Mouse (Mus musculus) telencephalon, adult 2 months (tissue): ENCODE data around the gene Pcsk6.
A peak's percentile ranks its signal among the peaks of the same experiment; 100 is the strongest.
"Not testable (repeated sequence)": the region's sequence is repeated elsewhere in the genome, so short reads cannot be mapped to it uniquely, and the experiment has no call there.

ENCODE experiments used
- DNase-seq: peaks from one replicate; pipeline ENCODE4 v3.0.0-alpha.2; 2011; ENCODE audit warnings: low read depth, low spot score

Gene Pcsk6

GRCm38 (mm10) chr7:65881290-65881688, 19.8 kb downstream of the Pcsk6 start:
- DNase-seq = no peak

- DNase-seq = no peak
Observed at GRCm38 (mm10) chr7:65884928-65885327, 23.4 kb downstream of the Pcsk6 start.

- no peak for DNase-seq
Observed at GRCm38 (mm10) chr7:65885819-65886218, 24.3 kb downstream of the Pcsk6 start.

GRCm38 (mm10) chr7:65891831-65892230, 30.3 kb downstream of the Pcsk6 start:
- DNase-seq = no peak

GRCm38 (mm10) chr7:65892264-65892828, 30.8 kb downstream of the Pcsk6 start:
- DNase-seq = no peak

- peak; percentile 38 for DNase-seq
Observed at GRCm38 (mm10) chr7:65893546-65893945, 32.0 kb downstream of the Pcsk6 start.

GRCm38 (mm10) chr7:65895262-65895661, 33.7 kb downstream of the Pcsk6 start:
- DNase-seq = no peak

- DNase-seq = no peak
Observed at GRCm38 (mm10) chr7:65901231-65901630, 39.7 kb downstream of the Pcsk6 start.

- DNase-seq = peak; percentile 48
Observed at GRCm38 (mm10) chr7:65902471-65903180, 41.1 kb downstream of the Pcsk6 start.

- DNase-seq = no peak
Observed at GRCm38 (mm10) chr7:65903456-65903855, 41.9 kb downstream of the Pcsk6 start.

GRCm38 (mm10) chr7:65906528-65907272, 45.2 kb downstream of the Pcsk6 start:
- no peak for DNase-seq

GRCm38 (mm10) chr7:65909343-65910127, 48.0 kb downstream of the Pcsk6 start:
- no peak for DNase-seq

GRCm38 (mm10) chr7:65913088-65913610, 51.6 kb downstream of the Pcsk6 start:
- no peak for DNase-seq

GRCm38 (mm10) chr7:65914761-65915301, 53.3 kb downstream of the Pcsk6 start:
- no peak for DNase-seq

- no peak for DNase-seq
Observed at GRCm38 (mm10) chr7:65915821-65916220, 54.3 kb downstream of the Pcsk6 start.

- DNase-seq = no peak
Observed at GRCm38 (mm10) chr7:65916566-65916965, 55.0 kb downstream of the Pcsk6 start.

- DNase-seq = no peak
Observed at GRCm38 (mm10) chr7:65918431-65918830, 56.9 kb downstream of the Pcsk6 start.

GRCm38 (mm10) chr7:65929398-65929797, 67.9 kb downstream of the Pcsk6 start:
- DNase-seq = no peak

GRCm38 (mm10) chr7:65930478-65930877, 68.9 kb downstream of the Pcsk6 start:
- DNase-seq = no peak

- DNase-seq = not testable (repeated sequence)
Observed at GRCm38 (mm10) chr7:65934238-65934970, 72.9 kb downstream of the Pcsk6 start.

GRCm38 (mm10) chr7:65935211-65935610, 73.7 kb downstream of the Pcsk6 start:
- DNase-seq = no peak
